Mouse (Mus musculus): Measurements from ENCODE around the gene Map9. TPM values are rescaled to one million over a fixed set of nuclear protein-coding genes. Genes with fewer than 3 reads are reported as not detected.

Gene Map9
- polyA plus RNA-seq, 1 experiment from 2014 or later, result 11.3 TPM

DNA sequence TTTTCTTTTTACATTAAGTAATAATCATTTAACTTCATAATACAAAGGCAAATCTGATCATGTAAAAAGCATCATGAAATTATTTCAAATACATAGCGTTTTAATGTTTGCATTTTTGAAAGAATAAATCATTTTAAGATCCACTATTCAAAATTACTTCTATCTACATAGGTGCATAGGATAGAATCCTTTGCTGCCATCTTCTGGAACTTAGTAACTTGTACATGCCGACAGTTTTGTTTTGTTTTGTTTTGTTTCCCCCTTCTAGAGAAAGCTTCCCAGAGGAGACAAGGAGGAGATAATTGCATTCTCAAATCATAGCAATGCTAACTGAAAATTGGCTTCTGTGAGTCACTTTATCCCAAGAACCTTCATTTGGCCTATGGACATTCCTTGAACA is 7.5 kb upstream of the Map9 start:
- Histone ChIP-seq H3K4me2 (replicated peaks; ENCODE audit: low read depth, low read length) (no peak overlapping the region), H3K27ac (ENCODE audit: low read length) (no peak overlapping the region), H3K4me1 (ENCODE audit: control insufficient read depth, insufficient read depth, low read length) (peaks cover 11% of the 10 kb centered on the region; the same call in 1 of the 2 replicates), H3K27me3 (ENCODE audit: control insufficient read depth, insufficient read depth, low read length) (no peaks in the 10 kb centered on the region), H3K36me3 (ENCODE audit: control insufficient read depth, insufficient read depth, low read length) (no peaks in the 10 kb centered on the region), H3K9ac (replicated peaks; ENCODE audit: low read depth, low read length) (no peak overlapping the region), H3K4me3 (ENCODE audit: low read depth, low read length) (no peak overlapping the region), H3K9me3 (ENCODE audit: control insufficient read depth, low read depth, low read length) (no peaks in the 10 kb centered on the region)
- 30% methylated on average over 2 of the region's 2 CpGs for WGBS
- ATAC-seq (ENCODE audit: insufficient number of reproducible peaks, insufficient read depth, low FRiP score, low read depth), result no peak

DNA sequence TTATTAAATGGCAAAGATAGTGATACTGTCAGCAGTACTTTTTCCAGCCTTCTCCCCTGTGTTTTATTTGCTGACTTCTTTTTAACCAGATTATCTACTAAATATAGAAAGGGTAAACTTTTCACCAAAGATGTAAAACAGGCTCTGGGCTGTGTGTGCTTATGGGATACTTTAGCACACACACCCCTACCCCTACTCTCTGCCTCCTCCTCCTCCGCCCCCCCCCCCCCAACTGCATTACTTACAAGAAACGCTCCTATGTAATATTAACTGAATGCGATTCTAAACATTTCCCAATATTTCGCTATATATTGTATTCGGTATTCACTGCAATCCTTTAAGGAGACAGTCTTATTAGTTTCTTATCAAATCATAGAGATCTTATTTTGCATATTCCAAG is 504 bp upstream of the Map9 start:
- Histone ChIP-seq H3K4me2 (replicated peaks; ENCODE audit: low read depth, low read length) (peak overlapping the region; percentile 89), H3K4me3 (ENCODE audit: low read depth, low read length) (peak overlapping the region; percentile 69), H3K27ac (ENCODE audit: low read length) (no peak overlapping the region), H3K4me1 (ENCODE audit: control insufficient read depth, insufficient read depth, low read length) (no peaks in the 10 kb centered on the region), H3K9ac (replicated peaks; ENCODE audit: low read depth, low read length) (no peak overlapping the region; the same call in 1 of the 2 replicates), H3K9me3 (ENCODE audit: control insufficient read depth, low read depth, low read length) (no peaks in the 10 kb centered on the region), H3K36me3 (ENCODE audit: control insufficient read depth, insufficient read depth, low read length) (no peaks in the 10 kb centered on the region), H3K27me3 (ENCODE audit: control insufficient read depth, insufficient read depth, low read length) (no peaks in the 10 kb centered on the region)
- peak; percentile 3; the same call in 1 of the 2 replicates for ATAC-seq (ENCODE audit: insufficient number of reproducible peaks, insufficient read depth, low FRiP score, low read depth)
- WGBS, result 5% methylated on average over 5 of the region's 5 CpGs

GRCm38 (mm10) chr3:82359036-82359435 is 1.2 kb downstream of the Map9 start:
- whole genome bisulfite sequencing, result 90% methylated on average over 8 of the region's 8 CpGs
- Histone ChIP-seq H3K4me1 (ENCODE audit: control insufficient read depth, insufficient read depth, low read length) (no peaks in the 10 kb centered on the region), H3K4me3 (ENCODE audit: low read depth, low read length) (no peak overlapping the region), H3K27me3 (ENCODE audit: control insufficient read depth, insufficient read depth, low read length) (no peaks in the 10 kb centered on the region), H3K27ac (ENCODE audit: low read length) (no peak overlapping the region), H3K9me3 (ENCODE audit: control insufficient read depth, low read depth, low read length) (no peaks in the 10 kb centered on the region), H3K36me3 (ENCODE audit: control insufficient read depth, insufficient read depth, low read length) (peaks cover 3% of the 10 kb centered on the region; the same call in 1 of the 2 replicates), H3K4me2 (replicated peaks; ENCODE audit: low read depth, low read length) (no peak overlapping the region), H3K9ac (replicated peaks; ENCODE audit: low read depth, low read length) (no peak overlapping the region)
- no peak for ATAC-seq (ENCODE audit: insufficient number of reproducible peaks, insufficient read depth, low FRiP score, low read depth)

DNA sequence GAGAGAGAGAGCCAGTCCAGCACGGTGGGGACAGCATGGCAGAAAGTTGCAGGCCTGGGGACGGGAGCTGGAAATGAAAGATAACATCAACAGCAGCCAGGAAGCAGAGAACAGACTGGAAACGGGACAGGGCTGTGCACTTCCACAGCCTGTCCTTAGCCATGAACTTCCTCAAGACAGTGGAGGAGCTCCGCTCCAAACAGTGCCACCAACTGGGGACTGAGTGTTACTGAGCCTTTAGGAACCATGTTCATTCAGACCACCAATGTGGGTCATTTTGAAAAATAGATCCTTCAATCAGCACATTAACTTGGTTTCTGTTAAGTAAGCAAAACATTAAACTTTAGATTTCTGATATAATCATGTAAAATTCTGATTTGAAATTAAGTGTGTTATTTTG is 4.6 kb downstream of the Map9 start:
- Histone ChIP-seq H3K9ac (replicated peaks; ENCODE audit: low read depth, low read length) (no peak overlapping the region), H3K27ac (ENCODE audit: low read length) (no peak overlapping the region), H3K27me3 (ENCODE audit: control insufficient read depth, insufficient read depth, low read length) (no peaks in the 10 kb centered on the region), H3K9me3 (ENCODE audit: control insufficient read depth, low read depth, low read length) (no peaks in the 10 kb centered on the region), H3K36me3 (ENCODE audit: control insufficient read depth, insufficient read depth, low read length) (peaks cover 3% of the 10 kb centered on the region), H3K4me2 (replicated peaks; ENCODE audit: low read depth, low read length) (no peak overlapping the region), H3K4me1 (ENCODE audit: control insufficient read depth, insufficient read depth, low read length) (no peaks in the 10 kb centered on the region), H3K4me3 (ENCODE audit: low read depth, low read length) (no peak overlapping the region)
- ATAC-seq (ENCODE audit: insufficient number of reproducible peaks, insufficient read depth, low FRiP score, low read depth), result no peak
- WGBS, result 30% methylated on average over 4 of the region's 4 CpGs

GRCm38 (mm10) chr3:82364505-82364904 is 6.7 kb downstream of the Map9 start:
- Histone ChIP-seq H3K27ac (ENCODE audit: low read length) (0 out of 2 replicates have a peak overlapping the region, but pooled peaks have one; percentile 1), H3K36me3 (ENCODE audit: control insufficient read depth, insufficient read depth, low read length) (peaks cover 3% of the 10 kb centered on the region), H3K4me3 (ENCODE audit: low read depth, low read length) (no peak overlapping the region), H3K9me3 (ENCODE audit: control insufficient read depth, low read depth, low read length) (no peaks in the 10 kb centered on the region), H3K27me3 (ENCODE audit: control insufficient read depth, insufficient read depth, low read length) (no peaks in the 10 kb centered on the region), H3K4me1 (ENCODE audit: control insufficient read depth, insufficient read depth, low read length) (no peaks in the 10 kb centered on the region), H3K9ac (replicated peaks; ENCODE audit: low read depth, low read length) (no peak overlapping the region), H3K4me2 (replicated peaks; ENCODE audit: low read depth, low read length) (no peak overlapping the region)
- no peak for ATAC-seq (ENCODE audit: insufficient number of reproducible peaks, insufficient read depth, low FRiP score, low read depth)
- 79% methylated on average over 8 of the region's 8 CpGs for WGBS

- no peaks in the 10 kb centered on the region for H3K27me3 ChIP-seq (ENCODE audit: control insufficient read depth, insufficient read depth, low read length)
- ATAC-seq (ENCODE audit: insufficient number of reproducible peaks, insufficient read depth, low FRiP score, low read depth), result no peak
- H3K9me3 ChIP-seq (ENCODE audit: control insufficient read depth, low read depth, low read length), result no peaks in the 10 kb centered on the region
- H3K4me1 ChIP-seq (ENCODE audit: control insufficient read depth, insufficient read depth, low read length), result no peaks in the 10 kb centered on the region
- no peak overlapping the region for H3K4me3 ChIP-seq (ENCODE audit: low read depth, low read length)
- peaks cover 3% of the 10 kb centered on the region for H3K36me3 ChIP-seq (ENCODE audit: control insufficient read depth, insufficient read depth, low read length)
- no peak overlapping the region for H3K4me2 ChIP-seq (replicated peaks; ENCODE audit: low read depth, low read length)
- H3K9ac ChIP-seq (replicated peaks; ENCODE audit: low read depth, low read length), result no peak overlapping the region
- no peak overlapping the region for H3K27ac ChIP-seq (ENCODE audit: low read length)
- 34% methylated on average over 4 of the region's 4 CpGs for WGBS
Observed at GRCm38 (mm10) chr3:82364988-82365387, 7.1 kb downstream of the Map9 start.

DNA sequence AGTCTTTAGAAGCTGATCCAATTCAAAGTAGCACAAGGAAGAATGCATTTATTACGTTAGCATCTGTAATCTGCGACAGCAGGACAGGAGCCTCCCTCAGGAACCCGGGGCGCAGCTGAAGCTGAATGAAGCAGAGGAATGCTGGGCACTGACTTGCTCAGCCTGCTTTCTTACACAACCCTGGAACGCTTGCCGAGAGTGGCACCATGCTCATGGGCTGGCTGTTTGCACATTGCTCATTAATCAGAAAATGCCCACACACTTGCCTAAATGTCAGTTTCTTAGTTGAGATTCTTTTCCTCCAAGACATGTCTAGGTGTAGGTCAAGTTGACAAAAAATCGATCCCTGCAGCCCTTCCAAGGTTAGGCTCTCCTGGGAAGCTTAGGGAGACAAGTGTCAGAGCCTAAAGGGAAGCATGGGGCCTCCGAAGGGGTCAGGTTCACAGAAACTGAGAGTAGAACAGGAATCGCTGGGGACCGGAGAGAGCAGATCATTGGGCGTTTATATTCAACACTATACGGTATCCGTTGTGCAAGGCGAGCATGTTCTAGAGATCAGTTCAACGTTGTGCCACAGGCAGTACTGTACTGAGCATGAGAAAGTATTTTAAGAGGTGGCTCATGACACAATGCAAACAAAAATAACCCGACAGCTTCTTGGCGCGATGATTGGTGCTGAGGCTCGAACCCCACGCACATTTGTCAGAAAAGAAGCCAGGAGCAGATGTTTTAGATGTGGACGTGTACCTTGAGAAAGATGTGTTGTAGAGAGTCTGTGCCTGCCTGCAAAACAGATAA is 11.4 kb downstream of the Map9 start:
- H3K4me2 ChIP-seq (replicated peaks; ENCODE audit: low read depth, low read length), result no peak overlapping the region
- H3K9me3 ChIP-seq (ENCODE audit: control insufficient read depth, low read depth, low read length), result no peaks in the 10 kb centered on the region
- no peak overlapping the region for H3K9ac ChIP-seq (replicated peaks; ENCODE audit: low read depth, low read length)
- no peak overlapping the region for H3K27ac ChIP-seq (ENCODE audit: low read length)
- H3K36me3 ChIP-seq (ENCODE audit: control insufficient read depth, insufficient read depth, low read length), result peaks cover 3% of the 10 kb centered on the region
- no peak overlapping the region for H3K4me3 ChIP-seq (ENCODE audit: low read depth, low read length)
- no peaks in the 10 kb centered on the region for H3K4me1 ChIP-seq (ENCODE audit: control insufficient read depth, insufficient read depth, low read length)
- no peaks in the 10 kb centered on the region for H3K27me3 ChIP-seq (ENCODE audit: control insufficient read depth, insufficient read depth, low read length)
- no peak for ATAC-seq (ENCODE audit: insufficient number of reproducible peaks, insufficient read depth, low FRiP score, low read depth)
- WGBS, result 69% methylated on average over 21 of the region's 21 CpGs

GRCm38 (mm10) chr3:82370439-82371011 is 12.7 kb downstream of the Map9 start:
- no peak overlapping the region for H3K4me3 ChIP-seq (ENCODE audit: low read depth, low read length)
- H3K4me1 ChIP-seq (ENCODE audit: control insufficient read depth, insufficient read depth, low read length), result no peaks in the 10 kb centered on the region
- no peaks in the 10 kb centered on the region for H3K27me3 ChIP-seq (ENCODE audit: control insufficient read depth, insufficient read depth, low read length)
- H3K9ac ChIP-seq (replicated peaks; ENCODE audit: low read depth, low read length), result no peak overlapping the region
- no peak for ATAC-seq (ENCODE audit: insufficient number of reproducible peaks, insufficient read depth, low FRiP score, low read depth)
- H3K27ac ChIP-seq (ENCODE audit: low read length), result no peak overlapping the region
- no peaks in the 10 kb centered on the region for H3K9me3 ChIP-seq (ENCODE audit: control insufficient read depth, low read depth, low read length)
- H3K4me2 ChIP-seq (replicated peaks; ENCODE audit: low read depth, low read length), result no peak overlapping the region
- WGBS, result 75% methylated on average over 10 of the region's 10 CpGs
- peaks cover 3% of the 10 kb centered on the region for H3K36me3 ChIP-seq (ENCODE audit: control insufficient read depth, insufficient read depth, low read length)

Data from stomach, embryonic 14.5 days (tissue).